Mouse (Mus musculus): ENCODE data around the gene Bag2. TPM values are rescaled to one million over a fixed set of nuclear protein-coding genes. Genes with fewer than 3 reads are reported as not detected.

Bag2 gene
- total and polyA plus RNA-seq, 3 experiments, result 59.6 to 115 (median 66.7) TPM

DNA sequence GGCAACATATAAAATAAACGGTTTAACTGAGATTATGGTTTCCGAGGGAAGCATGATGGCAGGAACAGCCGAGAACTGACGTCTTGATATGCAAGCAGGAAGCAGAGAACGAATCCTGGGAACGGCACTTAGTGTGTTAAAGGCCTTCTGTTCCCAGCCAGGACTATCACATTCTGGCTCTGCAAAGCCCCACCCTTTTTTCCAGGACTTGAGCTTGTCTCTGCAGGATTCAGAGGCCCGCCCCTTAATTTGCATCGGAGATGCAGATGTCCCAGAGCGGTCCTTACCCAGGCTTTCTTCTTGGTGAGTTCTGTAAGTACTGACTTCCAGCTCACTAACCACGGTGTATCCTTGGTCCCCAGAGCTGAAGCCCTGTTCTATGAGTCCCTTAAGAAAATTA is 42.8 kb downstream of the Bag2 start:
- ATAC-seq (ENCODE audit: extremely low read depth, insufficient number of reproducible peaks, low FRiP score, poor library complexity, severe bottlenecking) (no peak), DNase-seq (ENCODE audit: low spot score) (no peak)
- Histone ChIP-seq H3K4me3 (ENCODE audit: low read depth, low read length) (no peak overlapping the region), H3K36me3 (replicated peaks) (no peaks in the 10 kb centered on the region), H3K4me1 (ENCODE audit: insufficient read depth, low read depth, low read length) (no peaks in the 10 kb centered on the region), H3K27me3 (ENCODE audit: insufficient read depth, low read length) (peaks cover 5% of the 10 kb centered on the region; the same call in 1 of the 2 replicates), H3K9me3 (replicated peaks) (peaks cover 3% of the 10 kb centered on the region)
- TF ChIP-seq TAL1 (conservative IDR thresholded peaks at IDR 0.05; ENCODE audit: low read depth, low read length) (no peak), CTCF (IDR thresholded peaks at IDR 0.05; ENCODE audit: low read depth, low read length) (no peak), POLR2AphosphoS5 (IDR thresholded peaks at IDR 0.05; ENCODE audit: insufficient replicate concordance, low read depth, low read length) (no peak), GATA2 (IDR thresholded peaks at IDR 0.05; ENCODE audit: borderline replicate concordance, low read depth, low read length) (no peak), GATA1 (IDR thresholded peaks at IDR 0.05; ENCODE audit: borderline replicate concordance, low read length) (no peak)

- Histone ChIP-seq H3K4me3 (ENCODE audit: low read depth, low read length) (no peak overlapping the region), H3K9me3 (replicated peaks) (no peaks in the 10 kb centered on the region), H3K4me1 (ENCODE audit: insufficient read depth, low read depth, low read length) (peaks cover 1% of the 10 kb centered on the region; the same call in 1 of the 2 replicates), H3K36me3 (replicated peaks) (no peaks in the 10 kb centered on the region), H3K27me3 (ENCODE audit: insufficient read depth, low read length) (peaks cover 2% of the 10 kb centered on the region; the same call in 1 of the 2 replicates)
- DNase-seq (ENCODE audit: low spot score), result no peak
- no peak for ATAC-seq (ENCODE audit: extremely low read depth, insufficient number of reproducible peaks, low FRiP score, poor library complexity, severe bottlenecking)
- no peak for TF ChIP-seq GATA1 (IDR thresholded peaks at IDR 0.05; ENCODE audit: borderline replicate concordance, low read length)
- TF ChIP-seq POLR2AphosphoS5 (IDR thresholded peaks at IDR 0.05; ENCODE audit: insufficient replicate concordance, low read depth, low read length), result no peak
- TF ChIP-seq TAL1 (conservative IDR thresholded peaks at IDR 0.05; ENCODE audit: low read depth, low read length), result no peak
- TF ChIP-seq CTCF (IDR thresholded peaks at IDR 0.05; ENCODE audit: low read depth, low read length), result no peak
- TF ChIP-seq GATA2 (IDR thresholded peaks at IDR 0.05; ENCODE audit: borderline replicate concordance, low read depth, low read length), result no peak
These were observed 45.6 kb downstream of the Bag2 start for GRCm38 (mm10) chr1:33712026-33712425.

DNA sequence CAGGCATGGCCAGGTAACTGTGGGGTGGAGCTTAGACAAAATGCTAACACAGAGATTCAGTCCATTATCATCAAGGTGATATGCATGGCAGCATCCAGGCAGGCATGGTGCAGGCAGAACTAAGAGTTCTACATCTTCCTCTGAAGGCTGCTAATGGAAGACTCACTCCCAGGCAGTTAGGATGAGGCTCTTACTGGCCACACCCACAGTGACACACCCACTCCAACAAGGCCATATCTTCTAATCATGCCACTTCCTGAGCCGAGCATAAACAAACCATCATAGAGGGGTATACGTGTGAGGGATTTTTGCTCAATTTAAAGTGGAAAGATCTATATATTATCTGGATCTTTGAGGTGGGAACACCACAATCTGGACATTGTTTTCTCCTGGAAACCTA is 48.0 kb downstream of the Bag2 start:
- Histone ChIP-seq H3K9me3 (replicated peaks) (no peaks in the 10 kb centered on the region), H3K27me3 (ENCODE audit: insufficient read depth, low read length) (no peaks in the 10 kb centered on the region; the same call in 1 of the 2 replicates), H3K36me3 (replicated peaks) (no peaks in the 10 kb centered on the region), H3K4me3 (ENCODE audit: low read depth, low read length) (no peak overlapping the region), H3K4me1 (ENCODE audit: insufficient read depth, low read depth, low read length) (peaks cover 1% of the 10 kb centered on the region; the same call in 1 of the 2 replicates)
- TF ChIP-seq GATA1 (IDR thresholded peaks at IDR 0.05; ENCODE audit: borderline replicate concordance, low read length) (no peak), TAL1 (conservative IDR thresholded peaks at IDR 0.05; ENCODE audit: low read depth, low read length) (no peak), POLR2AphosphoS5 (IDR thresholded peaks at IDR 0.05; ENCODE audit: insufficient replicate concordance, low read depth, low read length) (no peak), CTCF (IDR thresholded peaks at IDR 0.05; ENCODE audit: low read depth, low read length) (no peak), GATA2 (IDR thresholded peaks at IDR 0.05; ENCODE audit: borderline replicate concordance, low read depth, low read length) (no peak)
- DNase-seq (ENCODE audit: low spot score) (no peak), ATAC-seq (ENCODE audit: extremely low read depth, insufficient number of reproducible peaks, low FRiP score, poor library complexity, severe bottlenecking) (no peak)

DNA sequence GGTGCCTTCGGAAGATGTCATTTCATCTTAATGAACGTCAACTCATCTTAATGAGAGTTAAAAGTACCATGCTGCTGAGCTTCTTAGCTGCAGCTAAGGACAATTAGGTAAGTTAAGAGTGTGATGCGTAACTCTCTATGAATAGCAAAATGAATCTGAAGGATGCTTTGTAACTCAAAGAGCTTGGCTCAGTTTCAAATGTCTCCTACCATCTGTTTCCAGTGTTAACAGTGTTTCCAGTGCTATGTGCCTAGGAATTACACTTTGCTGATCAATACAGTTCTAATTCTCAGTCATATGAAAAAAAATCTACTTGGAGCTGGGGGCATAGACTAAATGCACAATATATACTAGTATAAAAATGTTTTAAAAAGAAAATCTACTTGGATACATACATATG is 56.4 kb downstream of the Bag2 start:
- DNase-seq (ENCODE audit: low spot score), result no peak
- no peak for ATAC-seq (ENCODE audit: extremely low read depth, insufficient number of reproducible peaks, low FRiP score, poor library complexity, severe bottlenecking)
- Histone ChIP-seq H3K27me3 (ENCODE audit: insufficient read depth, low read length) (peaks cover 11% of the 10 kb centered on the region), H3K9me3 (replicated peaks) (no peaks in the 10 kb centered on the region), H3K4me3 (ENCODE audit: low read depth, low read length) (no peak overlapping the region), H3K4me1 (ENCODE audit: insufficient read depth, low read depth, low read length) (no peaks in the 10 kb centered on the region), H3K36me3 (replicated peaks) (no peaks in the 10 kb centered on the region)
- no peak for TF ChIP-seq GATA1 (IDR thresholded peaks at IDR 0.05; ENCODE audit: borderline replicate concordance, low read length)

GRCm38 (mm10) chr1:33696016-33696415 is 61.6 kb downstream of the Bag2 start:
- H3K4me3 ChIP-seq (ENCODE audit: low read depth, low read length), result no peak overlapping the region
- H3K4me1 ChIP-seq (ENCODE audit: insufficient read depth, low read depth, low read length), result no peaks in the 10 kb centered on the region
- ATAC-seq (ENCODE audit: extremely low read depth, insufficient number of reproducible peaks, low FRiP score, poor library complexity, severe bottlenecking) (no peak), DNase-seq (ENCODE audit: low spot score) (no peak)
- H3K27me3 ChIP-seq (ENCODE audit: insufficient read depth, low read length), result peaks cover 13% of the 10 kb centered on the region
- TF ChIP-seq TAL1 (conservative IDR thresholded peaks at IDR 0.05; ENCODE audit: low read depth, low read length) (no peak), POLR2AphosphoS5 (IDR thresholded peaks at IDR 0.05; ENCODE audit: insufficient replicate concordance, low read depth, low read length) (no peak), GATA2 (IDR thresholded peaks at IDR 0.05; ENCODE audit: borderline replicate concordance, low read depth, low read length) (no peak), GATA1 (IDR thresholded peaks at IDR 0.05; ENCODE audit: borderline replicate concordance, low read length) (no peak), CTCF (IDR thresholded peaks at IDR 0.05; ENCODE audit: low read depth, low read length) (no peak)
- no peaks in the 10 kb centered on the region for H3K36me3 ChIP-seq (replicated peaks)
- no peaks in the 10 kb centered on the region for H3K9me3 ChIP-seq (replicated peaks)

Other genes starting within 250 kb of the Bag2 start
- gene Prim2, start 88.0 kb downstream of the Bag2 start, total RNA-seq (2014; fragmentation: Nextera tagmentation), result 214 and 237 TPM in 2 replicates
- 157 and 159 TPM in 2 replicates for gene Prim2, start 88.0 kb downstream of the Bag2 start, total RNA-seq (2017)
- gene Prim2, start 88.0 kb downstream of the Bag2 start, polyA plus RNA-seq (2012), result 16.6 and 24.9 TPM in 2 replicates
- gene Rab23, start 37.9 kb downstream of the Bag2 start, total RNA-seq (2014; fragmentation: Nextera tagmentation), result not detected in 2 replicates
- 0.27 and 0.35 TPM in 2 replicates for gene Rab23, start 37.9 kb downstream of the Bag2 start, total RNA-seq (2017)
- not detected in 2 replicates for gene Rab23, start 37.9 kb downstream of the Bag2 start, polyA plus RNA-seq (2012)
- 102 and 142 TPM in 2 replicates for gene Zfp451, start 56.8 kb upstream of the Bag2 start, total RNA-seq (2014; fragmentation: Nextera tagmentation)
- 33.2 and 36.7 TPM in 2 replicates for gene Zfp451, start 56.8 kb upstream of the Bag2 start, total RNA-seq (2017)
- gene Zfp451, start 56.8 kb upstream of the Bag2 start, polyA plus RNA-seq (2012), result 33.7 and 37.1 TPM in 2 replicates
- not detected in 2 replicates for gene Bend6, start 150.0 kb upstream of the Bag2 start, total RNA-seq (2014; fragmentation: Nextera tagmentation)
- gene Bend6, start 150.0 kb upstream of the Bag2 start, total RNA-seq (2017), result not detected in 2 replicates
- not detected in 2 replicates for gene Bend6, start 150.0 kb upstream of the Bag2 start, polyA plus RNA-seq (2012)
- 0.83 TPM in 1 of 2 replicates, not detected in the other for gene Dst, start 150.4 kb upstream of the Bag2 start, total RNA-seq (2014; fragmentation: Nextera tagmentation)
- gene Dst, start 150.4 kb upstream of the Bag2 start, total RNA-seq (2017), result 0.70 and 1.1 TPM in 2 replicates
- gene Dst, start 150.4 kb upstream of the Bag2 start, polyA plus RNA-seq (2012), result not detected in 2 replicates

All from G1E (cell line).